Mouse (Mus musculus) spleen, adult 2 months (tissue): ENCODE results near the gene Vmn1r13.

Experiments used
- CTCF ChIP-seq: fragments of 200-500 bp; IDR thresholded peaks from 2 replicates; pipeline ENCODE4 v1.5.1; 2011; ENCODE audit warnings: mild to moderate bottlenecking, inconsistent platforms; ENCODE audit not compliant: insufficient read depth, insufficient read length, insufficient replicate concordance; ENCODE audit errors: extremely low read depth
- POLR2A ChIP-seq: fragments of 200-500 bp; IDR thresholded peaks from 2 replicates; pipeline ENCODE4 v1.6.1; 2011; ENCODE audit warnings: low read depth, low read length, inconsistent platforms

DNA sequence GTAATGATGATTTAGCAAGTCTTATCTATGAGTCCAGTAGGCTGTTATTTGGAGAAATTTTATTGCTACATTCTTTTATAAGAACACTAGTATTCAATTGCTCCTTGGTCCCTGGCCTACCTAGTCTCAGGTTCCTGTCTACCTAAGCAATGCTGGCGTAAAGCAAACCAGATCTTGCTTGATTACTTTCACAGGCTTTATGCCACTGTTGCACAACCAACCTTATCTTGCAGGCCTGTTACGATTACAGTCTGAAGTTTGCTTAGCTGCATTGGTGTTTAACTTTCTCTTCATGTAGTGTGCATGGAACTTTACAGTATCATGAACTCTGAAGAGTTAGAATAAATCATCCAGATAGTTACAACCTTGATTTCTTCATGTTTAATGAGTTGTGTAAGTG, 57.9 kb downstream of the Vmn1r13 start:
- TF ChIP-seq CTCF (no peak), POLR2A (no peak)
